Mouse (Mus musculus): ENCODE measurements around the gene Pla2g3. TPM values are rescaled to one million over a fixed set of nuclear protein-coding genes. Genes with fewer than 3 reads are reported as not detected.

Pla2g3 gene
- total RNA-seq, 2 experiments from 2014 or later: not detected

- intact Hi-C loops (cut with DNase I): no loop called here
- no peak for TF ChIP-seq CTCF (IDR thresholded peaks at IDR 0.05)
- Histone ChIP-seq H3K4me3 (peak overlapping the region; percentile 75), H3K27ac (peak overlapping the region; percentile 91)
- peak; percentile 64 for DNase-seq
These were observed 38.1 kb downstream of the Pla2g3 start for GRCm38 (mm10) chr11:3526207-3526606.

DNA sequence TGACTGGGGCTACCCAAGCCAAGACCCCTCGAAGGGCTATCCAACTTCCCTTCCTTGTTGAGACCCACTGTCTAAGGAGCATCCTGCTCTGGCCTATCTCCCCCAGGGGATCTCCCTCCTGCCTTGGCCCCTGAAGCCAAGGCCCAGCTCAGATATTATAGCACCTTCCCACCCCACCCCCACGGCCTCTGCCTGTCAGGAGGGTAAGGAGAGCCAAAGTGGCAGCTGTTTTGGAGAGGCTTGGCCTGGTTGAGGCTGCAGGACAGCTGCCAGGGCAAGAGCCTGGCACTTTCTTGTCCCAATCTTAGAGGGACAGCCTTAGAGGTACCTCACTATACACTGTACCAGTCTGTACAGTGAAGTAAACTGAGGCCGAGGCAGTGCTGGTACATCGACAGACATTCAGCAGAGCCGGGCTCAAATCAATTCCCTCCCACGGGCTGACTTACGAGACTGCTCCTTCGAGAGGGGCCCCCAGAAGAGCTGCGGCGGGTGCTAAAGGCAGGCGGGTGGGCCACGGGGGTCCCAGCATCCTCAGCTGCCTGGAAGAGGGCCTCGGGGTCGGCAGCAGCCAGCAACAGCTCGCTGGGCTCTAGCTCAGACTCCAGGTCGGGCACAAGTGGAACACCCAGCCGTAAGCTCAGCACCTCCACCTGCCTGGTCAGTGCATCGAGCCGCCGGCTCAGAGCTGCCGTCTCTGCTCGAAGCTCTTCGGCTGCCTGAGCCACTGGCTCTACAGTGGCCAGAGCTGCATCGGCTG is 39.1 kb downstream of the Pla2g3 start:
- intact Hi-C loops (cut with DNase I): no loop called here
- DNase-seq: peak; percentile 92
- Histone ChIP-seq H3K4me3 (peak overlapping the region; percentile 75), H3K27ac (peak overlapping the region; percentile 91)
- TF ChIP-seq CTCF (IDR thresholded peaks at IDR 0.05): no peak

DNA sequence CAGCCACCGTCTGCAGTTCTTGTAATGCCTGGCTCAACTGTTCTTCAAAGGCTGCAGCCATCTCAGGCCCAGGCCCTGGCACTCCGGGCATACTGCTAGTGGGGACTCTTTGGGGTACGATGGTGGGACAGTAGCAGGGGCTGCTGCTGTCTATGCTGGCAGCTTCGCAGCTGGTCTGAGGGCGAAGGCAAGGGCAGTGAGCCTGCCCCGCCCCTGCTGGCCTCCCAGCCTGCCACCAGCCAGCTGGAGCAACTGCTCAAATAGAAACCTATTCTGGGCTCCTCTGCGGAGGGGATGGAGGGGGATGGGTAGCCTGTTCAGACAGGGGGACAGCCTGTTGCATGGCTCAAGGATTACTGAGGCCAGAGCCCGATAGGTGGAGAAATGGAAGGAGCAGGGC is 39.7 kb downstream of the Pla2g3 start:
- Histone ChIP-seq H3K4me3 (peak overlapping the region; percentile 75), H3K27ac (peak overlapping the region; percentile 91)
- peak; percentile 91 for DNase-seq
- intact Hi-C loops (cut with DNase I): no loop called here
- no peak for TF ChIP-seq CTCF (IDR thresholded peaks at IDR 0.05)

GRCm38 (mm10) chr11:3528208-3528607 is 40.1 kb downstream of the Pla2g3 start:
- no peak for TF ChIP-seq CTCF (IDR thresholded peaks at IDR 0.05)
- peak; percentile 24 for DNase-seq
- Histone ChIP-seq H3K4me3 (peak overlapping the region; percentile 75), H3K27ac (peak overlapping the region; percentile 91)
- intact Hi-C loops (cut with DNase I): no loop called here

DNA sequence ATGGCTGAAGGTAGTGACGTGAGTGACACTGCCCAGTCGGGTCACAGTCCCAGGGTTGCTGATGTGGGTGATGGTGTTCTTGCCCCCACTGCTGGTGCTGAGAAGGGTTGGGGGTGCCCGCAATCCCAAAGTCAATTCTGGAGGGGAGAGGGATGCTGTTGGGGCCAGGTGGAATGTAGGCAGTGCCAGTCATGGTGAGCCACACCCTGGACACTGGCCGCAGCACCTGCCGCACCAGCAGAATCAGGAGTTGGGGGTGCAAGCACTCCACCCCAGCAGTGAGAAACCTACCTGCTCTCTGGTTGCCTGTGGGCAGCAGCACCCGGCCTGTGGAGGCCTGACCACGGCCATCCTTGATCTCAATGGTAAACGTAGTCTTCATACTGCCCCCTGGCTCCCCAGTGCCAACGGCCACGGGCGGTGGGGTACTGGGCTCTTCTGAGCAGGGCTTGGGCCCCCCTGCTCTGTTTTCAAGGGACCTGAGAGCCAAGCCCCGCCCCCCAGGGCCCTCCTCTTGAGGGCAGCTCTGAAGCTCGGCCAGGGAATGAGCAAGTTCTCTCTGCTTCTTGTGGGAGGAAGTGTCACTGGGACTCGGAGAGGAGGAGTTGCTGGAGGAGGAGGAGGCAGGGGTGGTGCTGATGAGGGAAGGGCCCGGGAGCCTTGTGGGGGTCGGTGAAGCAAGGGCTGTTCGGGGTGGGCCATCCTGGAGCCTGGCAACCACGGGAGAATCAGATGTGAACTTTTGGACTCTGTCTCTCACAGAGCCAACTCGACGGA is 41.6 kb downstream of the Pla2g3 start:
- Histone ChIP-seq H3K27ac (peak overlapping the region; percentile 91), H3K4me3 (no peak overlapping the region)
- intact Hi-C loops (cut with DNase I): no loop called here
- TF ChIP-seq CTCF (IDR thresholded peaks at IDR 0.05): no peak
- peak; percentile 44 for DNase-seq

- intact Hi-C loops (cut with DNase I): no loop called here
- no peak for TF ChIP-seq CTCF (IDR thresholded peaks at IDR 0.05)
- Histone ChIP-seq H3K27ac (peak overlapping the region; percentile 43; the same call in 1 of the 2 replicates), H3K4me3 (peak overlapping the region; percentile 18; the same call in 1 of the 2 replicates)
- peak; percentile 19 for DNase-seq
These were observed 42.6 kb downstream of the Pla2g3 start for GRCm38 (mm10) chr11:3530731-3531130.

DNA sequence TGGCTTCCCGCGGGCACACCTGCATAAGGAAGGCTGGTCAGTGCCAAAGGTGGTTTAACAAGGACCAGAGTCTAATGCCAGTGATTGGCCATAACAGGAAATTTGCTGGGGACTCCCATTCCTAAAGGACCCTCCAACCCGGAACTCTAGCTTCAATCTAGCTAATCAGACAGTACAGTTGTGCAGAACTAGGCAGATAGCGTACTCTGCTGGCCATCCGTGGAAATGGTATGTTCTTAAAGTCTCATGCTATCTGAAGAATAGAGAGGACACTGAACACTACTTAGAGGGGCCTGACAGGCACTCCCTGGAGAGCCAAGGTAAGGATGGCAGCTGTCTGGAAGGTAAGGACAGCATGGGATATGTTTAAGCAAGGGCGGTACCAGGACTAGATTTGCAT is 43.5 kb downstream of the Pla2g3 start:
- H3K27ac ChIP-seq: peak overlapping the region; percentile 43

DNA sequence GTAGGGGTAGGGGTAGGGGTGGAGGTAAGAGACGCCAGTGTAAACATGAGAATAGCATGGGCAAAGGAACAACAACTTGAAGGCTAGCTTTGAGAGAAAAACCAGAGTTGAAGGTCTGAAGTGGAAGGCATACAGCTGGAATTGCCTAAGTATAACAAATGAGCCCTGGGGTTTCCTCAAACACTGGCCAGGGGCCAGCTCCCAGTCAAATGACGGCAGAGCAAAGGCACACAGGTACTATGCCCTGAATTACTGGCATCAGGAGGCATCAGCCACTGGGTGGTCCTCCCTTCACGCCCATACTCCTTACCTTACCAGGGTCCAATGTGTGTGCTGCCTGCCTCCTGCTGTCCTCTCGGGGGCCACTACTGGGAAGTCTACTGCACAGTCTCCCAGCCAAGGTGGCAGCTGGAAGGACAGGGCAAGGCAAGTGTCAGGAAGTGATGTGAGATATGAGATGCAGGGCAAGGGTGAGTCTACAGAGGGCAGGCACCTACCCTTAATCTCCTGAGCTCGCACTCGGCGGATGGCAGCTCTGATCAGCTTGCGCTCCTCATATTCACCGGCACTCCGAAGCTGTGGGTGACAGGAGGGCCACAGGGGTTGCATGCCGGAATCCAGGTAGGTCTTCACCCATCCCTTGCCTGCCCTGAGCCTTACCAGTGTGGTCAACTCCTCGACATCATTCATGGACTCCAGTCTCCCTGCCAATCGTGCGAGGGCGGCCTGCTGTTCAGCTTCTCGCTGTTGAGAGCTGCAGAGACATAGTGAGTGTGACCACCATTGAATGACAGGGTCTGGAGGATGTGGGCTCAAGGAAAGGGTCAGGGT is 44.2 kb downstream of the Pla2g3 start:
- Histone ChIP-seq H3K27ac (peak overlapping the region; percentile 9; the same call in 1 of the 2 replicates), H3K4me3 (peak overlapping the region; percentile 35)
- DNase-seq: peak; percentile 24
- no peak for TF ChIP-seq CTCF (IDR thresholded peaks at IDR 0.05)
- intact Hi-C loops (cut with DNase I): no loop called here

More for the DNA sequence above, 43.5 kb downstream of the Pla2g3 start:
- TF ChIP-seq CTCF (IDR thresholded peaks at IDR 0.05): peak; percentile 54
- peak; percentile 33 for DNase-seq
- peak overlapping the region; percentile 18; the same call in 1 of the 2 replicates for H3K4me3 ChIP-seq
- intact Hi-C loops (cut with DNase I): no loop called here

- intact Hi-C loops (cut with DNase I): no loop called here
- Histone ChIP-seq H3K4me3 (peak overlapping the region; percentile 35), H3K27ac (peak overlapping the region; percentile 93)
- TF ChIP-seq CTCF (IDR thresholded peaks at IDR 0.05): no peak
- DNase-seq: peak; percentile 19
These were observed 45.4 kb downstream of the Pla2g3 start for GRCm38 (mm10) chr11:3533406-3533932.

DNA sequence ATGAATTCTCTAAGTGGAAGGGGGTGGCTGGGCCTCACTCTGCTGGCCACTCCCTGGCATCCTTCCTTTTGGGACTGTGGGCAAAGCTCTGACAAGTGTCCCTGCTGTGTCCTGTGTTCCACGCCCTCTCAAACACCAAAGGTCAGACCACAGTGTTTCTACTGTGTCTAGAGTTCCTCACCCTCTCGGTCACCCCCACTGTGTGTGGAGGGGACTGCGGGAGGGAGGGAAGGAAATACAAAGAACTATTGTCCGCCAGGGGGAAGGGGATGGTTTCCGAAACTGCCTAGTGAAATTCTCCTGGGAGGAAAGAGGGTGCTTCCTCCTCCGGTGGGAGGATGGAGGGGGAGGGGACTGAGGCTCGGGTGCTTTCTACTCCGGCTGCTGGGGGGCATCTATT is 46.9 kb downstream of the Pla2g3 start:
- intact Hi-C loops (cut with DNase I): loop anchor here (1.0 to 5.0 kb wide), 4 partner anchors 37 to 251 kb away; partner anchors contain the start of gene Morc2a
- peak; percentile 20 for DNase-seq
- TF ChIP-seq CTCF (IDR thresholded peaks at IDR 0.05): no peak
- H3K27ac ChIP-seq: peak overlapping the region; percentile 93
- peak overlapping the region; percentile 71 for H3K4me3 ChIP-seq

DNA sequence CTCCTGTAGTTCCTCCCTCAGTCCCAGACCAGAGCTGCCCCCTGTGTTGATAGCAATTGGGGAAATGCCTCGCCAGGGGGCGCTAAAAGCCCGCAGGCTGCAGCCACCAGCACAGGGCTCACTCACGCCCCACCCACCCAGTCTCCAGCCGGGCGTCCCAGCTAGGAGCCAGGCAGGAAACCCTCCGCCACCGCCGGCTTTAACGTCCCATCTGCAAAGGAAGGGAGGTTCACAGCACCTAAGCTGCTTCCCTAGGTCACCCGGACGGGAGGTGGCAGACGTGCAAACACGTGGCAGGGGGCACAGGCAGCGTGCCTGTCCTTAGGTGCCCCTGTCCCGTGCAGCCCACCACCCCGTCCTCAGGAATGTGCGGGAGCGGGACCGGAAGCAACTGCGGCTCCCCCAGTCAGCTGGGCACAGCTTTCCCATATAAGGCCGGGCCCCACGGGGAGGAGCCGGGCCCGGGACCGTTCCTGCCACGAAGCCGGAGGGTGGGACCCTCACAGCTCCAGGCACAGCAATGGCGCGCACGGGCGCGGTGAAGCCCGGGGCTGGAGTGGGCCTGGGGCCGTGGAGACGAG is 47.4 kb downstream of the Pla2g3 start:
- peak; percentile 98 for DNase-seq
- Histone ChIP-seq H3K4me3 (peak overlapping the region; percentile 71), H3K27ac (peak overlapping the region; percentile 93)
- no peak; the same call in 1 of the 2 replicates for TF ChIP-seq CTCF (IDR thresholded peaks at IDR 0.05)
- intact Hi-C loops (cut with DNase I): loop anchor here (1.0 to 5.0 kb wide), 4 partner anchors 37 to 251 kb away; partner anchors contain the start of gene Morc2a
